Mouse (Mus musculus): ENCODE data around the gene Ak3. TPM values are rescaled to one million over a fixed set of nuclear protein-coding genes. Genes with fewer than 3 reads are reported as not detected.
"Not testable (repeated sequence)": the region's sequence is repeated elsewhere in the genome, so short reads cannot be mapped to it uniquely, and the experiment has no call there.

Ak3 gene
- total RNA-seq, 4 experiments from 2014 or later, result 49.3 to 55.6 (median 52.0) TPM

GRCm38 (mm10) chr19:29044353-29044768 lies 3.4 kb downstream of the Ak3 start:
- no peak for DNase-seq (ENCODE audit: low spot score in 2 of 2)

GRCm38 (mm10) chr19:29042647-29043046 lies 5.1 kb downstream of the Ak3 start:
- no peak for DNase-seq (ENCODE audit: low spot score in 2 of 2)

- DNase-seq (ENCODE audit: low spot score in 2 of 2), result no peak
These were observed 5.6 kb downstream of the Ak3 start for GRCm38 (mm10) chr19:29042143-29042542.

GRCm38 (mm10) chr19:29040206-29040605 lies 7.6 kb downstream of the Ak3 start:
- DNase-seq (ENCODE audit: low spot score in 2 of 2), result no peak

- no peak for DNase-seq (ENCODE audit: low spot score in 2 of 2)
These were observed 8.4 kb downstream of the Ak3 start for GRCm38 (mm10) chr19:29039334-29039733.

GRCm38 (mm10) chr19:29037541-29037940 lies 10.2 kb downstream of the Ak3 start:
- DNase-seq (ENCODE audit: low spot score in 2 of 2), result no peak

GRCm38 (mm10) chr19:29037026-29037425 lies 10.7 kb downstream of the Ak3 start:
- no peak for DNase-seq (ENCODE audit: low spot score in 2 of 2)

- no peak for DNase-seq (ENCODE audit: low spot score in 2 of 2)
These were observed 15.1 kb downstream of the Ak3 start for GRCm38 (mm10) chr19:29032662-29033061.

GRCm38 (mm10) chr19:29031788-29032187 lies 16.0 kb downstream of the Ak3 start:
- no peak for DNase-seq (ENCODE audit: low spot score in 2 of 2)

GRCm38 (mm10) chr19:29024391-29024947 lies 23.3 kb downstream of the Ak3 start:
- DNase-seq (ENCODE audit: low spot score in 2 of 2), result peak; percentile 43 to 71

- no peak for DNase-seq (ENCODE audit: low spot score in 2 of 2)
These were observed 25.9 kb downstream of the Ak3 start for GRCm38 (mm10) chr19:29021754-29022345.

- DNase-seq (ENCODE audit: low spot score in 2 of 2), result no peak
These were observed 28.1 kb downstream of the Ak3 start for GRCm38 (mm10) chr19:29019647-29020046.

GRCm38 (mm10) chr19:29016786-29017185 lies 31.0 kb downstream of the Ak3 start:
- no peak for DNase-seq (ENCODE audit: low spot score in 2 of 2)

- no peak for DNase-seq (ENCODE audit: low spot score in 2 of 2)
These were observed 31.5 kb downstream of the Ak3 start for GRCm38 (mm10) chr19:29016204-29016765.

GRCm38 (mm10) chr19:29015410-29016203 lies 32.2 kb downstream of the Ak3 start:
- no peak for DNase-seq (ENCODE audit: low spot score in 2 of 2)

- no peak for DNase-seq (ENCODE audit: low spot score in 2 of 2)
These were observed 33.2 kb downstream of the Ak3 start for GRCm38 (mm10) chr19:29014466-29015055.

- DNase-seq (ENCODE audit: low spot score in 2 of 2), result no peak
These were observed 36.3 kb downstream of the Ak3 start for GRCm38 (mm10) chr19:29011355-29011990.

GRCm38 (mm10) chr19:29009046-29009445 lies 38.7 kb downstream of the Ak3 start:
- DNase-seq (ENCODE audit: low spot score in 2 of 2), result no peak

- DNase-seq (ENCODE audit: low spot score in 2 of 2), result no peak
These were observed 39.6 kb downstream of the Ak3 start for GRCm38 (mm10) chr19:29008069-29008706.

GRCm38 (mm10) chr19:29000321-29000720 lies 47.4 kb downstream of the Ak3 start:
- not testable (repeated sequence) for DNase-seq (ENCODE audit: low spot score in 2 of 2)
